Mouse (Mus musculus) C2C12 (cell line): ENCODE measurements around the gene Kcns3.

Source experiments
- CTCF ChIP-seq: IDR thresholded peaks from one replicate; pipeline ENCODE4 v1.5.1; 2011; ENCODE audit not compliant: control insufficient read depth, insufficient read depth, insufficient read length
- MAX ChIP-seq: IDR thresholded peaks from one replicate; pipeline ENCODE4 v1.6.1; 2011; ENCODE audit warnings: mild to moderate bottlenecking, control low read depth

- TF ChIP-seq CTCF (no peak), MAX (no peak)
Observed at GRCm38 (mm10) chr12:11101565-11101964, 49.3 kb downstream of the Kcns3 start.
